Mouse (Mus musculus): Measurements from ENCODE around the gene Nek7.

- TF ChIP-seq POLR2A (IDR thresholded peaks at IDR 0.05; ENCODE audit: insufficient read depth, low read length) (no peak), CTCF (IDR thresholded peaks at IDR 0.05; ENCODE audit: low read depth, low read length) (no peak), EP300 (IDR thresholded peaks at IDR 0.05; ENCODE audit: insufficient read depth, low read depth, low read length) (no peak)
Measured at GRCm38 (mm10) chr1:138504228-138504627, 115.7 kb downstream of the Nek7 start.
